Mouse (Mus musculus) lung, postnatal 0 days (tissue): ENCODE results near the gene Prss27.

Source experiments
- CTCF ChIP-seq: IDR thresholded peaks from 2 replicates; pipeline ENCODE4 v1.5.1; 2016; ENCODE audit warnings: antibody characterized with exemption, mild to moderate bottlenecking
- EP300 ChIP-seq: IDR thresholded peaks from 2 replicates; pipeline ENCODE4 v1.6.1; 2016; ENCODE audit warnings: antibody characterized with exemption, mild to moderate bottlenecking, control low read depth

GRCm38 (mm10) chr17:23989802-23990201 is 48.1 kb upstream of the Prss27 start:
- TF ChIP-seq EP300 (no peak), CTCF (no peak)
